Mouse (Mus musculus) left cerebral cortex, adult 11 months (tissue): ENCODE results near the gene Mrps17.
"Not testable (repeated sequence)": the region's sequence is repeated elsewhere in the genome, so short reads cannot be mapped to it uniquely, and the experiment has no call there.

Experiments
- DNase-seq: peaks from one replicate; pipeline ENCODE4 v3.0.0; 2022; ENCODE audit warnings: low spot score

The Mrps17 gene

DNA sequence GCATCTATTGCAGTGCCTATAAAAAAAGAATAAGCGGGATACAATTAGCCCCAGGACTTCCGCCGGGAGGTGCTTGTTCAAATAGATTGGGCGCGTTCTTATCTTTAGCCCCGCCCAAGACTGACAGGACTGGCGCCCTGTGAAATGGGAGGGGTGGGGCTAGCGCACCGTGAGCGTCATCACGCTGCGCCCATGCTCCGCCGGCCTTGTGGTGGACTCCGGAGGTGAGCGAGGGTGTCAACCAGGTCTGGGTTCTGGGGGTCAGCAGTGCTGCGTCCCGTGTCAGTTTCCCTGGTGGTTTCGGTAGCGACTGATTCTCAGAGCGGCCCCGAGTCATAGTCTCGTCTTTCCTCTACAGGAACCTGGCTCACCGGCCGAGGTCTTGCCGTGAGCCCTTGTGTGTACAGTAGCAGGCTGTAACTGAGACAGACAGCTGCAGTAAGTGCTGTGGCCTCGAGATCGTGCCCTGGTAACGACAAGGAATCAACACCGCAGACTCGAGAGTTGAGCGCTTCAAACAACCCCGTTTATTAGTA lies at the start of gene Mrps17:
Gene Mrps17, plus strand, starts transcription at position 172 of the 536 bp plus-strand sequence.
- DNase-seq, result peak; percentile 87

DNA sequence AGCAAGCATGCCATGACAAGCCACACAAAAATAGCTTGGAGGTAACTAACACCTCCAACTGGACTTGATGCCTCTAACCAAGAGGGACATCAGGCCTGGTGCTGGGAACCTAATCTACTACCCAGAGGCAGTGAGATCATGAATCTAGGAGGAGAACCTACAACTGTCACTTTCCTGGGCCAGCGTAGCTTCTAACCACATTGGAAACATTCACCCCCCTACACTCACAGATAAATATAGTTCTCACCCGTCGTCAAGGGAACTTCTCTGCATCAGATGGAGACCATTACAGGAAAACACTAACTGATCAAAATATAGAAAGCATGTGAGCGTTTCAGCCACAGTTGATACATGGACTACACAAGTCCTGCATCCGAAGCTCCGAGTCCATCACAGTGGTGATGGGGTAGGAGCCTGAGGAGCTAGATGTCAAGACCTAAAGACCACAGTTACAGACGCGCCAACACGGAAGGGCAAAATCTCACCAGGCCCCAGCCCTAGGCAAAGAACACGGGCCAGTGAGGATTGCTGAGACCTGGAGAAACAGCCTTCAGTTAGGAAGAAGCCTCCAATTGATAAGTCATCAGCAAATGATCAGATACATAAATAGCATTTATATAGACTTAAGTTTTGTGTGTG lies 48.9 kb upstream of the Mrps17 start:
- no peak for DNase-seq

DNA sequence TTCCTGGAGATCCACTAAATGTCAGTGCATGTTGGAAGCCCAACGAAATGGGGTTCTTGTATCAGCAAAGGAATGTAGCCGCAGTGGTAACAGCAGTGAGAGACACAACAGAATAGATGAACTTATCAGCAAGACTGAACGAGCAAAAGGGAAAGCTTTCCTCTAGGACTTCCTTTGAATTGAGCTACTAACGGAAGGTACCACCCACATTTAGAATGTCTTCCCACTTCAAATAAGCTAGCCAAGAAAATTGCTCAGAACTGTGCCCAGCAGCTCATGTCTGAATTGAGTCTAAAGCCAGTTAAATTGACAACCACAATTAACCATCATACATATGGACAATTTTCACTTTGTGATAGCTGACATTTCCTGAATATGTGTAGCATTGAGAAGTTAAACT lies 47.4 kb upstream of the Mrps17 start:
- no peak for DNase-seq

DNA sequence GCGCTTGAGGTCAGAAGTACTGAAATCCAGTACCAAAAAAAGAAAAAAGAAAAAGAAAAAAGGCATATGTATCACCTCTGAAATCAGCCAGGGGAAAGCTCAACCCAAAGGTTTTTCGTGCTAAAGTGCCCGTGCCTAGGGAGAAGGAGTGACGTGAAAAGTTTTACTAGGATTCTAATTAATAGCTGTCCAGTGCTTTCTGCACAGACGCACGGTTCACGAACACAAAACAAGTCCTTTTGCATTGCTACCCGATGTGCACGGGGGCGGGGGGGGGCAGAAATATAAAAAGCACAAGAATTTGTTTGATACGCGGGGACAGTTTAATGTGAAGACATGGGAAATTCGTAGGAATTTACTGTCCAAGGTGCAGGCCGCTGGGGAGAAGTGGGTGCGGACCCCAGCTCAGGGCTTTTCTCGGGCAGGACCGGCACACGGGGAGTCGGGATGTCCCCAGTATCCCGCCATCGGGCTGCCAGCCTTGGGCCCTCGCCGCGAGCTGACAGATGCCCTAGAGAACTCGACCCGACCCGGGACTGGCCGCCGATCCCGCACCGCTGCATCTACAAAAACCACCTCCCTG lies 45.8 kb upstream of the Mrps17 start:
- no peak for DNase-seq

DNA sequence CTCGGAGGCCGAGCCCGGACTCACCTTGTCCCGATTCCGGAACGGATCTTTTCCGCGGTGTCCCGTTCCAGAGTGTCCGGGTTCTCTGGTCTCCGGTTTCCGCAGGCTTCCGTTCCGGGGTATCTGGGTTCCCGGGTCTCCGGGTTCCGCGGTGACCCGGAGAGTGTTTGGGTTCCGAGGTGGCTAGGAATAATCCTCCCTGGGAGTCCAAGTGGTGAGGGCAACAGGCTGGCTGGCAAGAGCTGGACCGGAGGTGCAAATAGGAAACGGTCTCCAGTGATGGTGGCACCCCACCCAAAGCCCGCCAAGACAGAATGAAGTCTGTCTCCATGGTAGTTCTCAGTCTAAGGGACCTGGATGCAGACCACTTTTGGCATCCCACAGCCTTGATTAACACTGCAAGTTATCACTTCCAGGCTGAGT lies 45.2 kb upstream of the Mrps17 start, which contains the start of gene Zfp11:
Gene Zfp11, minus strand, starts transcription at position 64 of the 423 bp plus-strand sequence.
- DNase-seq, result peak; percentile 46

DNA sequence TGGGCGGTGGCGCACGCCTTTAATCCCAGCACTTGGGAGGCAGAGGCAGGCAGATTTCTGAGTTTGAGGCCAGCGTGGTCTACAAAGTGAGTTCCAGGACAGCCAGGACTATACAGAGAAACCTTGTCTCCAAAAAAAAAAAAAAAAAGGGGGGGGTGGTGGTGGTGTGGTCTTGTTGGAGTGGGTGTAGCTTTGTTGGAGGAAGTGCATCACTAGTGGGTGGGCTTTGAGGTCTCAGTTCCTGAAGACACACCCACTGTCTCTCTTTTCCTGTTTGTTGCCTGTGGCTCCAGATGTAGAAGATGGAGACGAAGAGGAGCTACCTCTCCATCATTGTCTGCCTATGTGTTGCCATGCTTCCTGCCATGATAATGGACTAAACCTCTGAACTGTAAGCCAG lies 30.2 kb upstream of the Mrps17 start:
- DNase-seq, result not testable (repeated sequence)

DNA sequence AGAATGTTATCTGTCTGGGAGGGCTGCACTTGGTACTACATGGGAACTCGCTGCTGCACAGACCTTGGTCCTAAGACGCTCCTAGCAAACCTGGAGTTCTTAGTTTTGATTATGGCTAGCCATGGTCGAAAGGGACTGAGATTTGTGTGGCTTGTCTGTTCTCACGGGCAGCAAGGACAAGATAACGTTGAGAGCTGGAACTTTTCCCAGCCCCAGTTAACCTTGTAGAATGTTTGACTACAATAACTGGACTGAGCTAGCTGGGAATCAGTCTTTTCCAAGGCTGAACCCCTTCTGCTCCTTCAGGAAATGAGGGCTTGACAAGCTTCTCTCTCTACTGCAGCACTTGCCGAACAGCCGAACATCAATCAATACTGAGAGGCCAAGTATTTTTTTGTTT lies 27.7 kb upstream of the Mrps17 start:
- DNase-seq, result no peak

DNA sequence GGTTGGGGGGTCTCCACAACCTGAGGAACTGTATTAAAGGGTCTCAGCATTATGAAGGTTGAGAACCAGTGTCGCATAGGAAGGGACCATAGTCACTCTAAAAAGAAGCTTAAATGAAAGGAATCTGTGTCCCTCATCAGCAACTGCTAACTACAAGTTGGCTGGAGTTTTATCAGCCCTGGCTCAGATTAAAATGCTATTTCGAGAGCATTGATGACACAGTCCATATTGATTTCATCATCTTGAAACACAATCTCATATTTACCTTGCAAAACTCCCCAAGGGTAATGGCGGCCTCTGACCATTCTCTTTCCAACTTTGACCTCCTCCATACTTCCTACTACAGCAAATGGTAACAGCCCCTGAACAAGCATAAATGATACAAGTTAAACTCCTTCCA lies 24.8 kb upstream of the Mrps17 start:
- no peak for DNase-seq

DNA sequence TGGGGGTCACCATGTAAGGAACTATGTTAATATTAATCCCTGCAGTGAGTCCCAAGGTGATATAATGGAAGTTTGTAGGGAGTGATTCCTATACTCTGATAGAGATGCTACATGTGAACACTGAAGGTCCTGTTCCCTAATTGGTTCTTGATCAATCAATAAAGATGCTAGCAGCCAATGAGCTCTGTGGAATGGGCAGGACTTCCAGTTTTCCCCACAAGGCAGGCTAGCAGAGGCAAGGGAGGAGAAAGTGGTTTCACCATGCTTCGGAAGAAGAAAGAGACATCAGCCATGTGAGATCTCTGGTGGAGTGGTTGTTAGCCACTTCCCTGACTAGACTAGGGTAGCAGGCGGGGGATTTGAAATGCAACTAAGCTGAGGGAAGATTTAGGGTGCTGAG lies 14.8 kb upstream of the Mrps17 start:
- no peak for DNase-seq

DNA sequence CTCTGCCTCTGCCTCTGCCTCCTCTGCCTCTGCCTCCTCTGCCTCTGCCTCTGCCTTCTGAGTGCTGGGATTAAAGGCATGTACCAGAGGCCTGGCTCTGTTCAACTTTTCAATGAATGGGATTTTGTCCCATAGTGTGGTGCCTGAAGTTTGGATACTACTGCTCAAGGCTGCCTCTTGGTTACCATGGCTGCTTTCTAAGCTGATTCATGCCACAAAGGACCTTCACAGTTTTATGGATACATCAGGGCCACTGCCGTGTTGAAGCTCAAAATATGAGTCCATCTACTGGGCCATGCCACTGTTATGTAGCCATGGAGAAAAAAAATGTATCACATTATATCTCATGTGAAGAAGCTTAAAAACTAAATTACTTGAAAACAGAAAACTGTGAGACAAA lies 13.6 kb upstream of the Mrps17 start:
- DNase-seq, result no peak

DNA sequence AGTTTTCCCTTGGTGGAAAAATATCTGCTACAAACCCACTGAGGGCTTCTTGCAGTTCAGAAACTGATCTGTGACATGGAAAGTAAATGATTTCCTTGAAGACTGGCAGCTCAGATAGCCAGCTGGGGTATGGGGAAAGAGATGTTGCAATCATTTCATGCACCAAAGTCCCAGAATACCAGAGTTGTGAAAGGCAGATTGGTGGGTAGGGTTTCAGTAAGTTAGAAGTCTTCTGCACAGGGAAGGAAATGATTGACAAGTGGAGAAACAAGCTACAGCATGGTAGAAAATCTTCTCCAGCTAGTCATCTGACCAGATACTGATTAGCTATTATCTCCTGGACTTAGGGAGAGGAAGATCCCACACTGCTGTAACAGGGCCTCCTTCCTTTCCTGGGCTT lies 11.9 kb upstream of the Mrps17 start:
- DNase-seq, result no peak

DNA sequence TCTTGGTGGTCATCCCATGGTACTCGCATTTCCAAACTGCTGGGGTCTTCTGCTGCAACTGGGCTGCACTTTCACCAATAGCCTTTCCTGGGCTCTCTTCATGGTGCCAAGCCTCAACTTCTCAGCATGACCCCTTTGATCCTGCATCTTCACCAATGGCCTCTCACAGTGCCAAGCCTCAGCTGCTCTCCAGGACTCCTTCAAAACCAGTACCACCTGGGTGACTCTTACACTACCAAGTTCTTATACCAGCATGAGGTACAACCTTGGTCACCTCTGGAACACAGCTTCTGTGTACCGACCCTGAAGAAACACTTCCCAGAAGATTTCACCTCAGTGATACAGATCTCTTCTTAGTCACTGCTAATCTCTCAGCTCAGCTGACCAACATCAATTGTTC lies 6.9 kb upstream of the Mrps17 start, which contains the start of gene Sept14:
Gene Sept14, minus strand, starts transcription at position 101 of the 400 bp plus-strand sequence.
- no peak for DNase-seq

DNA sequence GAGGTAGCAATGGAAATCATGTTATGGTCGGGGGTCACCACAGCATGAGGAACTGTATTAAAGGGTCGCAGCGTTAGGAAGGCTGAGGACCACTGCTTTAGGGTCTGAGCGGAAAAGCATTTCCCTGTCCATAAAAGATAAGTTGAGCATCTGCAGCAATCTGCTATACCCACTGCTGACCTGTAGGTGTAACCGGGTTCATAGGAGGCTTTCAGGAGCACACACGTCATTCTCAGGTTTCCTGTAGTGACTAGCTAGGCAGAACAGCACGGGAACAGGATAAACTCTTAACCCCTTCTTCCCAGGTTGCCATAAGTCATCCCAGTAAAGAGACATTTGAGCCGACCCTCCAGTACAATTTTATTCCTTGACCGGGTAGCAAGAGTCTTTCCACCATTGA lies 1.7 kb downstream of the Mrps17 start:
- no peak for DNase-seq

DNA sequence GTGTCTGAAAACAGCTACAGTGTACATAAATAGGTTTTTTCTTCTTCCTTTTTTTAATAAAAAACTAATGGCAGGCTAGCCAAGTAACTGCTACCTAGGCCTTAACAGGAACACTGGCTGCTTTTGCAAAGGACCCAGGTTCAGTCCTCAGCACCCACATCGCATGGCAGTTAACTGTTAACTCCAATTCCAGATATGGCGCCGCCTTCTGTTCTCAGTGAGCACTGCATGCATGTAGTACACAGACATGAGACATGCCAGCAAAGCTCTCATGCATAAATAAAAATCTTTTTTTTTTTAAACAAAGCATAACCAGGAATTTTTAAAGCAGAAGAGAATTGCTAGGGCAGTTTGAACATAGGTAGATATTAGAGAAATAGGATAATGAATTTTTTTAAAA lies 4.9 kb downstream of the Mrps17 start:
- no peak for DNase-seq

DNA sequence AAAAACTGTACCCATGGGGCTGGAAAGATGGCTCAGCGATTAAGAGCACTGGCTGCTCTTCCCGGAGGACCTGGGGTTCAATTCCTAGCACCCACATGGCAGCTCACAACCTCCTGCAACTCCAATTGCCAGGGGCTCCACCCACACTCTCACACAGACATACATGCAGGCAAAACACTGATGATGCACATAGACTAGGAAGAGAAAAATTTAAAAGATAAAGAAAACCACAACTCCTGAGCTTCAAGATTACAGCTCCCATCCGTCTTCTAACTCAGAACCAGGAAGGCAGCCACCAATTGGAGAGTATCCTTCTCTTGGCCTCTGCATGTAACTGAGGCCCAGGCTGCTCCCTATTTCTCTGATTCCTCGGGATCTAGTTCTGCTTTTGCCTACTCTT lies 9.0 kb downstream of the Mrps17 start:
- DNase-seq, result no peak

DNA sequence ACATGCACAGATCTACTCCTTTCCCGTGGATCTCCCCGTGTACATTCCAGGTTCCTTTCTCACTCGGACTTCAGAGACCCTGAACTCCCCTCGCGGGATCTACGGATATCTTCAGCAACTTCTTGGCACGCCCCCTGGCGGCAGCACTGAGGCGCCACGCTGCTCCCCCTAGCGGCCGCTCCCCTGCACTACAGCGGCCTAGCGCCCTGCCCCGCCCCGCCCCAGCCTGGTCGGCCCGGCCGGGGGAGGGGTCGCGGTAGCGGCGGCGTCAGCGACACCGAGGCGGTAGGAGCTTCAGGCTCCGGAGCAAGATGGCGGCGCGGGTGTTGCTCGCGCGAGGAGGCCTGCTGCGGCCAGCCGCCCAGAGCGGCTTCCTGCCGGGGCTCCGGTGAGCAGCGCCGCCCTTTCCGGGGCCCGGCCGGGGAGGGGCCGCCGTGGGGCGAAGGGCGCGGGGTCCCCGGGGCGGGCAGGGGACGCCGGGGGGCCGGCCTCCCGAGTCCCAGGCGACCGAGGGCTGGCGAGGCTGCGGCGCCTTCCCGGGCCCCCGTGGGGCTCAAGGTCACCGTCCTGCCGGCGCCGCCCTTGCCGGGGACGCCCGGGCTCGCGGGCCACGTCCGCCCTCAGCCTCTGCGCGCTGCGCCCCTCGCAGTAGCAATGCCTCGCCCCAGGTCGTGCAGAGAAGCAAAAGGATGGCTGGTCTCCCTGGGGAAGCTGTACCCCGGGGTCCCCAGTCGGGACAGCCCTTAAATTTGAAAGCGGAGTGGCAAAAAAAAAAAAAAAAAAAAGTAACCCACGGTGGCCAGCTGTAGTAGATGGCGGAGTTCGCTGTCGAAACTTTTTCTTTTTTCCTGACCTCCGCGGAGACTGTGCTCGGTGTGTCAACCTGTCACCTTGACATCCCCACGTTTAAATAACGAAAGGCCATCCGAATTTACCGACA lies 9.8 kb downstream of the Mrps17 start, which contains the start of gene Nipsnap2:
Gene Nipsnap2, plus strand, starts transcription at position 230 of the 940 bp plus-strand sequence.
- DNase-seq, result peak; percentile 82

DNA sequence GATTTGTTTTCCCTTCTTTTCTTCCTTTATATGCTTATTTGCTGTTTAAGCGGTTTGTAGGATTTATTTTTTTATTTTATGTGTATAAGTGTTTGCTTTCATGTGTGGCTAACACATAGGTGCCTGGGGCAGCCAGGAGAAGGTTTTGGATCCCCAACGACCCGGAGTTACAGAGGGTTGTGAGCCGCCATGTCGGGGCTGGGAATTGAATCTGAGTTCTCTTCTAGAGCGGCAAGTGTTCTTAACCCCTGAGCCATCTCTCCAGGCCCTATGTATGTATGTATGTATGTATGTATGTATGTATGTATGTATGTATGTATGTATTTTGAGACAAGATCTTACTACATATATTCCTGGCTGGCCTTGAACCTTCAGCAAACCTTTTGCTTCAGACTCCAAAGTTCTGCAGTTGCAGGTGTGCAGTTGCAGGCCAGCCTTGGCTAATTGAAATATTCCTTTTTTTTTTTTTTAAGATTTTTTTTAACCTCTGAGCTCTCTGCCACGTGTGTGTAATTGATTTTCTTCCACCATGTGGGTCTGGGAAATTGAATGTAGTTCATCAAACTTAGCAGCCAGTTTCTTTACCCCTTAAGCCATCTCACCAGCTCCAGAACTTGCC lies 10.6 kb downstream of the Mrps17 start:
- DNase-seq, result no peak

DNA sequence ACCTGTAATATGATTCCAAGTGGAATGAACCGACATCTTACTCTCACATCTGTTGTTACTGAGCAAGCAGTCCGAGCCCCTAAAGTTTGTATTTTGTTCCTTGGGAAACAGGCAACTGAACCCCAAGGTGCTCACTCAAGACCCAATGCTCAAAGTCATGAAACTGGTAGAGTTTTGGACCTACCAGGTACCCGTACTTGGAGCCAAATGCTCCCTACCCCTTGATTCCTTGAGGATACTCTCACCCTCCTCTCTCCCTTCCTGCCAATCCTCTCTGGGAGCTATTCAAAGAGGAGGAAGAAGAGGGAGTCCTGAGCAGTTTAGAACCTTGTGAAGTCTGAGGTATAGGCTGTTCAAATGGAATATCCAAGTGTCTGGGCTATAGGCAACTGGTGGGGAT lies 11.5 kb downstream of the Mrps17 start:
- no peak for DNase-seq

DNA sequence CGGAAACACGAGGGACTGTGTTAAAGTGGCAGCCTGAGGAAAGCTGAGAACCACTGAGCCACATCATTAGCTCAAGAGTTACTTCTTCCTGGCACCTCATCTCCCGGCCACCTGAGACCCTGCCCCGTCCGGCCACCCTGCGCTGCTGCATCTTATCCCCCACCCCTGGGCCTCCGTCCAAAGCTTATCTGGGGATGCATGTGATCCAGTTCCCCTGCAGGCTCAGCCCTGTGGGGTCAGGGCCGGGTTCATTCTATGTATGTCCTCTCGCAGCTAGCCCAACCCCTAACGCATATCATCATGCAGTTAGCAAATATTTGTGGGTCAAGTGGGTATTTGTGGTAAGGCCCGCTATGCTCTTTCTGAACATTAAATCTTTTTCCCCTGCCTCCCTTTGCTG lies 14.0 kb downstream of the Mrps17 start:
- no peak for DNase-seq

DNA sequence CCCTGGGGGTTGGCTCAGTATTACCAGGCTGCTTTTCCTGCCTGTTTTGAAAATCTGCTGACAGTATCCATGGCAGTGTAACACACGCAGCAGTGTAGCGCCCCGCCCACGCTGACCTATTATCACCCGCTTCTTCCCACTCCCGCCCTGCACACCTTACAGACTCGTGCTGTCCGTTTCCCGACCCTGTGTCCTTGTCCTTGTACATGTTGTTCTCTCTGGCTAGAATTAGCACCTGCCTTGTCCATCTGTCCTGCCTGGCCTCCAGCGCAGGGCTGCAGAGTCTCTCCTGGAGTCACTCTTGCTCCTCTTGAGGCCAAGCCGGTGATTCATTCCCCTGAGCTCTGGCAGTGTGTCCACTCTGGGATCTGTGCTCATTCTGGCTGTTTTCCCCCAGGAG lies 15.0 kb downstream of the Mrps17 start:
- DNase-seq, result no peak

DNA sequence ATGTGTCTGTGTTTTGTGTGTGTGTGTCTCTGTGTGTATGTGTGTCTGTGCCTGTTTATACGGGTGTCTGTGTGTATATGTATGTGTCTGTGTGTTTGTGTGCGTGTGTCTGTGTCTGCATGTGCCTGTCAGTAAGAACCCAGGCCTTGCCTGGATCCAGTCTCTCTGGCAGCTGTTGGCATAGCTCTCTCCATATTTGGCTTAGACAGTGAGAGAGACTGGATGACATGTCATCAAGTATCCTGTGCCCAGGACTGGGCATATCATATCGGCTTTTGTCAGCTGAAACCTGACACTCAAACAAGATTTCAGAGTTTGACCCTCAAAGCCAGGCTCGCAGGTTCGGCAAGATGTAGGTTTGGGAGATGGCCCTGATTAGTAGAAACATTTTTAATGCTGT lies 15.7 kb downstream of the Mrps17 start:
- no peak for DNase-seq

DNA sequence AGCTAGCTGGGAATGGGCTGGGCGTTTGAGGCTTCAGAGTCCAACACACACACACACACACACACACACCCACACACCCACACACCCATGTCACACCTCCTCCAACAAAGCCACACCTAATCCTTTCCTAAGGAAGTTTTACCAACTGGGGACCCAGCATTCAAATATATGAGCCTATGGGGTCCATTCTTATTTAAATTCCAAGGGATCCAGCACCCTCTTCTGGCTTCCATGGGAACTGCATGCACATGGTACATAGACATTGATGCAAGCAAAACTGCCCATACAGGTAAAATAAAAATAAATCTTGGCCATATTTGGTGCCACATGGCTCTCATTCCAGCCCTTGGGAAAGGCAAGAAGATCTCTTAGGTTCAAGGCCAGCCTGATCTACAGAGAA lies 25.7 kb downstream of the Mrps17 start:
- no peak for DNase-seq
